Mouse (Mus musculus): ENCODE measurements around the gene Zfp653.
"Not testable (repeated sequence)": the region's sequence is repeated elsewhere in the genome, so short reads cannot be mapped to it uniquely, and the experiment has no call there.

The Zfp653 gene

GRCm38 (mm10) chr9:22070791-22071573, at the start of gene Zfp653, which contains the start of gene Gm49318:
Gene Zfp653, minus strand, starts transcription at chr9:22071376.
Gene Gm49318, minus strand, starts transcription at chr9:22071259.
- peak; percentile 98 for DNase-seq

DNA sequence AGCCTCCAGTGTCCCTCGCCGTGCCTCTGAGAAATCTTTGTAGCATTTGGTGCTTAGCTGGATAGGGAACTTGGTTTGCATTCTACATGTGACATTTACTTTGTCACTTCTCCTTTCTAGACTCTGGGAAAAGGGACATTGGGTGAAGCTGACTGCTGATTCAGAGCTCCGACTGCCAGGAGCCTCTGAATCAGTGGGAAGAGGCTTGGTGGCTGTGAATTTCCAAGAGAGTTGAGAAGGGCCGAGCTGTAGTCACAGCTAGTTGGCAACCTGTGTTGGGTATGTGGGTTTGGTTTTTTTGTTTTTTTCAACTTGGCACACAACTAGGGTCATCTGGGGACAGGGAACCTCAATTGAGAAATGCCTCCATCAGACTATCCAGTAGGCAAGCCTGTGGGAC, 48.4 kb upstream of the Zfp653 start:
- no peak for DNase-seq

GRCm38 (mm10) chr9:22117754-22118456, 46.7 kb upstream of the Zfp653 start:
- peak; percentile 75 for DNase-seq

- peak; percentile 95 for DNase-seq
These were observed 45.7 kb upstream of the Zfp653 start, which contains the start of gene Elof1 for GRCm38 (mm10) chr9:22116740-22117426. Gene Elof1, minus strand, starts transcription at chr9:22117172.

GRCm38 (mm10) chr9:22116086-22116485, 44.9 kb upstream of the Zfp653 start:
- DNase-seq = peak; percentile 51

- DNase-seq = no peak
These were observed 44.5 kb upstream of the Zfp653 start for GRCm38 (mm10) chr9:22115635-22116034.

DNA sequence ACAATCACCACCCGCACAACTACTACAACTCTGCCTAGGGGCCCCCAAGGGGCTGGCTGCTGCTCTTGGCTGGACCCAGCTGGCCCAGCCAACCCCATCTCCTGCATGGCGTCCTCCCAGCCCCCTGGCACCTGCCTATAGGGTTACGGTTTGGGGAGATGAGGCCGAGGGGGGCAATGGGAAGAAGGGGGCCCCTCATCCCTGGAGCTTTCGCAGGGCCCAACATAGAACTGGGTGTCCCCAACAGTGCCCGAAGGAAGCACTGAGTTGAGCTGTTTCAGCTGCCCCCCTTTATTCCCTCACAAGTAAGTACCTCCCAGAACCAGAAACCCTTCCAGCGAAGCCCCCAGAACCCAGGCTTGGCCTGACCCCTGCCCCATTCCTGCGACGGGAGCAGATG, 37.0 kb upstream of the Zfp653 start:
- no peak for DNase-seq

DNA sequence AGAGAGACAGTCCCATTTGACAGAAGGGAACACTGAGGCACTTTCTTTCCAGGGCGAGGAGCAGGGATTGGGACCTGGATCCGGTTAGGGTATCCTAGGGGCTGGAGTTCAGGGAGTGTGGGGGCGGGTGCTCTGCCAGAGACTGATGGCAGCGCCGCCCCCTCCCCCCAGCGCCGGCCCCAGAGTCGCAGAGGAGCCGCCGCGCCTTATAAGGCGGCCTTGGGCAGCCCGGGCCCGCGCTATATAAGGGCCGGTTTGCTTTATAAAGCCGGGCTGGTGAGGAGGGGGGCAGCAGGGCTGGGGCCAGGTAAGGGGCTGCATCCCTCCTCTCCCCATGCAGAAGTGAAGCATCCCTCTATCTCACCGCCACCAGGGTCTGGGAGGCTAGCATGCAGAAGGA, 28.7 kb upstream of the Zfp653 start:
- DNase-seq = no peak

- no peak for DNase-seq
These were observed 28.0 kb upstream of the Zfp653 start, which contains the start of gene Cnn1 for GRCm38 (mm10) chr9:22098993-22099696. Gene Cnn1, plus strand, starts transcription at chr9:22099216.

- DNase-seq = peak; percentile 90
These were observed 24.7 kb upstream of the Zfp653 start for GRCm38 (mm10) chr9:22095854-22096307.

- no peak for DNase-seq
These were observed 21.6 kb upstream of the Zfp653 start for GRCm38 (mm10) chr9:22092746-22093145.

GRCm38 (mm10) chr9:22089986-22090385, 18.8 kb upstream of the Zfp653 start:
- no peak for DNase-seq

DNA sequence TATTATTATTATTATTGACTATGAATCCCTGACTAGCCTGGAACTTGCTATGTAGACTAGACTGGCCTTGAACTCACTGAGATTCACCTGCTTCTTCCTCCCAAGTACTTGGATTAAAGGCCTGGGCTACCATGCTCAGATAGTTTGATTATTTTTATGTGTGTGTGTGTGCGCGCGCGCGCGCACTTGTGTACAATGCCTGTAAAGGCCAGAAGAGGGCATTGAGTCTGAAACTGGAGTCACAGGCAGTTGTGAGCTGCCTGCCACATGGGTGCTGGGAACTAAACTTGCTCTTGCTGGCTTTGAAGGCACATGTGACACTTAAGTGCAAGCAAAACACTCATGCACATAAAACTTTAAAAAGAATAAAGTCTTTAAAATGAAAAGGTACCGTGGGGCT, 18.1 kb upstream of the Zfp653 start:
- no peak for DNase-seq

GRCm38 (mm10) chr9:22087034-22087618, 15.9 kb upstream of the Zfp653 start:
- no peak for DNase-seq

DNA sequence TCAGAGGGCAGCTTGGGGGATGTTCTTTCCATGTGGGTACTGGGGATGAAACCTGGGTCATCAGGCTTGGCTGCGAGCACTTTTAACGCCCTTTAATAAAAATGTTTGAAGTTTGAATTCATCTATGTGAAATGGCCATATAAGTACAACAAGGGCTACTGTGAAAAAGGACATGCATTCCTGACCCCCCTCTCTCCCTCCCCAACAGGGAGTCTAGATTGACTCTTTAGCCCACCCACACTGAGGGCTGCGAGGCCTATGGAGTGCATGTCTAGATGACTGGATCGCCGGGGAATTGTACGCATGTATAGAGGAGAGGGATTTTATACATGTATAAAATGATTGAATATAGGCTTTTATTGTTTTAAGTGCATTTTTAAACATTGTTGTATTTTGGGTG, 14.8 kb upstream of the Zfp653 start:
- DNase-seq = no peak

GRCm38 (mm10) chr9:22085022-22085834, 14.1 kb upstream of the Zfp653 start, which contains the start of gene Ecsit:
Gene Ecsit, minus strand, starts transcription at chr9:22085438.
- DNase-seq = peak; percentile 89

- DNase-seq = no peak
These were observed 13.5 kb upstream of the Zfp653 start for GRCm38 (mm10) chr9:22084667-22085021.

GRCm38 (mm10) chr9:22076223-22076622, 5.0 kb upstream of the Zfp653 start:
- no peak for DNase-seq

GRCm38 (mm10) chr9:22075778-22076177, 4.6 kb upstream of the Zfp653 start:
- DNase-seq = not testable (repeated sequence)

DNA sequence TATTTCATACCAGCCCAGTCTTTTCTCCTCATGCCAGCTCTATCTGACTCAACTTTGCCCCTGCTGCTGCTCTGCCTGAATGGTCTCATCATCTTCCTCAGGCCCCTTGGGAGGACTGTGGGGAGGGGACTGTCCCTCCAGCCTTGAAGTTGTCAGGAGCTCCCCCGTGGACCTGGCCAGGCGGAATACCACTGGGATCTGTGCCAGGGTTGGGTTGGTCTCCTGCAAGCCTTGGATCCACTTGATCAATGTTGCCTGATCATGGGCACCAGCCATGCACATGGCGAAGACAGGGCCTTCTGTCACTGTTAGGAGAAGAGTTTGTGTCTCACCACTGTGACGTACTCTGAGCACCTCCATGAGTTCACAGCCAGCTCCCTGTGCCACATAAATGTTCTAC, 1.1 kb upstream of the Zfp653 start:
- no peak for DNase-seq

- no peak for DNase-seq
These were observed 1.2 kb downstream of the Zfp653 start for GRCm38 (mm10) chr9:22069881-22070553.

All from thymus, postnatal 4 days (tissue).